Mouse (Mus musculus): ENCODE data around the gene Tnfsf18. TPM values are rescaled to one million over a fixed set of nuclear protein-coding genes. Genes with fewer than 3 reads are reported as not detected.

Tnfsf18 gene
- total RNA-seq, 2 experiments from 2014 or later = not detected

Other genes with a start within 250 kb of the Tnfsf18 start
- gene Prdx6, start 243.4 kb upstream of the Tnfsf18 start, total RNA-seq (2021) = 100 to 1,000 TPM; 311 to 324 TPM
- gene Tnfsf4, start 99.2 kb upstream of the Tnfsf18 start, total RNA-seq (2021) = not detected

Measured in left cerebral cortex, adult 18-20 months (tissue).